Mouse (Mus musculus) MEL (cell line): ENCODE results near the gene Prf1. TPM values are rescaled to one million over a fixed set of nuclear protein-coding genes. Genes with fewer than 3 reads are reported as not detected.

ENCODE experiments used
- DNase-seq: peaks from one replicate; pipeline ENCODE4 v3.0.0; 2011; ENCODE audit warnings: low read depth, low spot score
- H3K27ac ChIP-seq: 2 replicates; pipeline ENCODE4 v1.5.1; 2012; ENCODE audit warnings: low read depth, mild to moderate bottlenecking, control low read depth, low read length, moderate library complexity; ENCODE audit not compliant: control insufficient read depth
- H3K27me3 ChIP-seq, 2 experiments: fragments of 150-350 bp in 1 of 2; sonication (generic) in 1 of 2; 2 replicates each; pipeline ENCODE4 v1.6.1; 2012; ENCODE audit warnings: low read length in 2 of 2, mild to moderate bottlenecking in 2 of 2, improper control_type of control experiment in 1 of 2, moderate library complexity in 1 of 2; ENCODE audit not compliant: insufficient read depth in 2 of 2, control insufficient read depth in 1 of 2
- H3K36me3 ChIP-seq, 2 experiments: 2 replicates each; pipeline ENCODE4 v1.6.1; 2012 to 2014; ENCODE audit warnings: low read length in 2 of 2, improper control_type of control experiment in 1 of 2, inconsistent platforms in 1 of 2, mild to moderate bottlenecking in 1 of 2; ENCODE audit not compliant: insufficient read depth in 2 of 2, control insufficient read depth in 1 of 2
- H3K4me1 ChIP-seq, 2 experiments: fragments of 150-350 bp in 1 of 2; sonication (generic) in 1 of 2; 2 replicates each; pipeline ENCODE4 v1.6.1; 2012; ENCODE audit warnings: low read length in 2 of 2, improper control_type of control experiment in 1 of 2, mild to moderate bottlenecking in 1 of 2; ENCODE audit not compliant: insufficient read depth in 2 of 2, control insufficient read depth in 1 of 2
- H3K4me3 ChIP-seq, 2 experiments: fragments of 150-350 bp in 1 of 2; sonication (generic) in 1 of 2; 2 replicates each; pipeline ENCODE4 v1.5.1; 2012; ENCODE audit warnings: low read depth in 2 of 2, low read length in 2 of 2, mild to moderate bottlenecking in 2 of 2, moderate library complexity in 2 of 2, control low read depth in 1 of 2, improper control_type of control experiment in 1 of 2; ENCODE audit not compliant: control insufficient read depth in 1 of 2, insufficient read depth in 1 of 2
- H3K79me2 ChIP-seq: 2 replicates; pipeline ENCODE4 v1.6.1; 2012; ENCODE audit warnings: mild to moderate bottlenecking, low read length, moderate library complexity; ENCODE audit not compliant: control insufficient read depth, poor library complexity, insufficient read depth
- H3K9ac ChIP-seq: 2 replicates; pipeline ENCODE4 v1.6.1; 2012; ENCODE audit warnings: low read depth, mild to moderate bottlenecking, control low read depth, low read length, moderate library complexity; ENCODE audit not compliant: control insufficient read depth, poor library complexity, severe bottlenecking
- H3K9me3 ChIP-seq: fragments of 150-350 bp; sonication (generic); replicated peaks from 2 replicates; pipeline ENCODE4 v1.6.1; 2012; ENCODE audit warnings: mild to moderate bottlenecking, low read length, improper control_type of control experiment, moderate library complexity; ENCODE audit not compliant: insufficient read depth
- BHLHE40 ChIP-seq: IDR thresholded peaks from 2 replicates; pipeline ENCODE4 v1.6.1; 2012; ENCODE audit warnings: low read depth, mild to moderate bottlenecking, inconsistent platforms, low read length, improper control_type of control experiment, borderline replicate concordance
- CTCF ChIP-seq, 3 experiments: IDR thresholded peaks in 2 of 3; conservative IDR thresholded peaks in 1 of 3; 2 replicates each; pipeline ENCODE4 v1.5.1; 2011 to 2012; ENCODE audit warnings: low read length in 3 of 3, low read depth in 2 of 3, mild to moderate bottlenecking in 2 of 3, improper control_type of control experiment in 1 of 3, inconsistent platforms in 1 of 3, mixed read lengths in 1 of 3, moderate library complexity in 1 of 3; ENCODE audit not compliant: control insufficient read depth in 1 of 3, insufficient read depth in 1 of 3, poor library complexity in 1 of 3, severe bottlenecking in 1 of 3
- E2F4 ChIP-seq: IDR thresholded peaks from 2 replicates; pipeline ENCODE4 v1.6.1; 2011; ENCODE audit warnings: low read depth, low read length, improper control_type of control experiment, borderline replicate concordance
- ELF1 ChIP-seq: IDR thresholded peaks from 2 replicates; pipeline ENCODE4 v1.6.1; 2014; ENCODE audit warnings: low read depth, mild to moderate bottlenecking, inconsistent platforms, low read length, improper control_type of control experiment, moderate library complexity
- GABPA ChIP-seq: IDR thresholded peaks from 2 replicates; pipeline ENCODE4 v1.6.1; 2012; ENCODE audit warnings: low read depth, mild to moderate bottlenecking, inconsistent platforms, low read length, improper control_type of control experiment, moderate library complexity
- JUND ChIP-seq: IDR thresholded peaks from 2 replicates; pipeline ENCODE4 v1.6.1; 2011; ENCODE audit warnings: low read depth, mild to moderate bottlenecking, improper control_type of control experiment, low read length
- KAT2A ChIP-seq: conservative IDR thresholded peaks from 2 replicates; pipeline ENCODE4 v1.6.1; 2012; ENCODE audit warnings: low read depth, low read length, improper control_type of control experiment, inconsistent platforms
- MAFK ChIP-seq: IDR thresholded peaks from 2 replicates; pipeline ENCODE4 v1.6.1; 2011; ENCODE audit warnings: low read depth, mild to moderate bottlenecking, low read length, improper control_type of control experiment, borderline replicate concordance
- MAX ChIP-seq: IDR thresholded peaks from 2 replicates; pipeline ENCODE4 v1.6.1; 2011; ENCODE audit warnings: low read length, improper control_type of control experiment
- MAZ ChIP-seq: IDR thresholded peaks from 2 replicates; pipeline ENCODE4 v1.6.1; 2012; ENCODE audit warnings: low read depth, mild to moderate bottlenecking, inconsistent platforms, low read length, improper control_type of control experiment
- MEF2A ChIP-seq: IDR thresholded peaks from 2 replicates; pipeline ENCODE4 v1.6.1; 2014; ENCODE audit warnings: low read depth, mild to moderate bottlenecking, inconsistent platforms, low read length, improper control_type of control experiment; ENCODE audit not compliant: poor library complexity, insufficient replicate concordance, severe bottlenecking; ENCODE audit errors: extremely low read depth
- NRF1 ChIP-seq: IDR thresholded peaks from 2 replicates; pipeline ENCODE4 v1.6.1; 2014; ENCODE audit warnings: low read depth, mild to moderate bottlenecking, inconsistent platforms, low read length, improper control_type of control experiment, moderate library complexity; ENCODE audit not compliant: poor library complexity, insufficient read depth, severe bottlenecking
- POLR2AphosphoS5 ChIP-seq: IDR thresholded peaks from 2 replicates; pipeline ENCODE4 v1.6.1; 2012; ENCODE audit warnings: low read depth, borderline replicate concordance, mild to moderate bottlenecking, inconsistent platforms, low read length, moderate library complexity, mixed read lengths
- RAD21 ChIP-seq: IDR thresholded peaks from 2 replicates; pipeline ENCODE4 v1.6.1; 2011; ENCODE audit warnings: mild to moderate bottlenecking, low read depth, low read length, improper control_type of control experiment
- SIN3A ChIP-seq: IDR thresholded peaks from 2 replicates; pipeline ENCODE4 v1.6.1; 2012; ENCODE audit warnings: low read length, improper control_type of control experiment, inconsistent platforms
- TAL1 ChIP-seq: IDR thresholded peaks from 2 replicates; pipeline ENCODE4 v1.6.1; 2012; ENCODE audit warnings: mild to moderate bottlenecking, inconsistent platforms, low read length, moderate library complexity, mixed read lengths
- TCF12 ChIP-seq: IDR thresholded peaks from 2 replicates; pipeline ENCODE4 v1.6.1; 2014; ENCODE audit warnings: low read depth, mild to moderate bottlenecking, inconsistent platforms, low read length, improper control_type of control experiment, moderate library complexity
- polyA plus RNA-seq, 2 experiments: library from polyadenylated mRNA; stranded (reverse) in 1 of 2; unstranded in 1 of 2; fragments of >175 nt in 1 of 2; fragments of >200 nt in 1 of 2; gene quantifications; 2 replicates each; pipeline versions ENCODE4 v1.2.1 to v1.2.4; 2012; ENCODE audit warnings: low replicate concordance in 2 of 2, low read depth in 1 of 2; ENCODE audit not compliant: insufficient read length in 2 of 2, insufficient read depth in 1 of 2, missing spikeins in 1 of 2
- total RNA-seq: library from RNA; depleted of rRNA; stranded (reverse); fragments of 300-350 nt; gene quantifications from 2 replicates; pipeline ENCODE4 v1.2.3, GENCODE M21; 2012

Gene Prf1
- total and polyA plus RNA-seq, 3 experiments: 0.04 TPM; not detected in 2

DNA sequence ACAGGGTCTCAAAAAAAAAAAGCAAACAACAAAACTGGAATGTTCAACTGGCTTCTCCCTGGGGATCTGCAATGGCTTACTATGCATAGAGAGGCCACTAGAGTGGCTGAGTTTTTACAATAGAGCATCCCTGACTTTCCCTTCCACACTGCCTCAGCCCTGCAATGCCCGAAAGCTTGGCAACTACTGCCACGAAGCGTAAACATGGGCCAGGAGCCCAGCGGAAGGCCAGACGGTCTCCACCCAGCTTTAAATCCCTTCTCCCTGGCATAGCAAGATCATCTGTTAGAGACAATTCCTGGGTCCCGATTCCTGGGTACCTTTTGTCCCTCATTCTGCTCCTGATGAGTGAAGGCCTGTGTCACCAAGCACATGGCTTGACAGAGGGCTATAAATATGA is 6.4 kb downstream of the Prf1 start:
- Histone ChIP-seq H3K79me2 (no peaks in the 10 kb centered on the region), H3K4me3 (no peak overlapping the region), H3K36me3 (no peaks in the 10 kb centered on the region), H3K4me1 (no peaks in the 10 kb centered on the region), H3K27me3 (no peaks in the 10 kb centered on the region), H3K9me3 (no peaks in the 10 kb centered on the region), H3K9ac (no peak overlapping the region), H3K27ac (no peak overlapping the region)
- TF ChIP-seq SIN3A: no peak
- no peak for TF ChIP-seq KAT2A
- no peak for DNase-seq

DNA sequence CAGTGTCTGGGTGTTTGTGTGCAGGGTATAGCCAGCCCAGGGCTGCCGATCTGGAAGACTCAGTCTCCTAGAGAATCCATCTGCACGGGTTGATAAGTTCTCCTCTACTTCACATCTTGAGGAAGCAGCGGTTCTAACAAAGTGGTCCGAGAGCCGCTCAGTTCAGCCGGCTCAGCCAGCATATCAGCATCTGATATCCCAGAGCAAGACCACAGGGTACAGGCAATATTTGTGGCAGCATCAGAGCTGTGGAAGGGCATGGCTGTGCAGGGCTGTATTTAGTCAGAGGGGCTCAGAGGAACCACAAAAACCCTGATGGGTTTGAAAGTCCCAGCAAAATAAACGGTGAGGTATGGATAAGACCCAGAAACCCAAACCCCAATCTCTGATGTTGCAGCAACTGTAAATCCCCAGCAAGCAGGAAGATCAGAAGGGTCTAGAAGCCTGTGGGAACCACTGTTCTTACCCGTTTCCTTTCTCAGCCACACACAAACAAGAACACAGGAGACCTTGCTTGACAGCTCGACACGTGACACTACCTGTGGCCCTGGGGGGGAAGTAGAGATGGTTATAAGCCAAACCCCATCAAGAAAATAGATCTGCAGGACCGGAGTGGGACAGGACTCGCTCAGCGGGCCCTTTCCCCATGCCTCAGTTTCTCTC is 8.4 kb downstream of the Prf1 start:
- no peaks in the 10 kb centered on the region for H3K79me2 ChIP-seq
- no peak overlapping the region for H3K9ac ChIP-seq
- H3K4me3 ChIP-seq: no peak overlapping the region
- H3K27ac ChIP-seq: no peak overlapping the region
- H3K36me3 ChIP-seq: no peaks in the 10 kb centered on the region
- peak; percentile 9 for DNase-seq
- no peaks in the 10 kb centered on the region for H3K9me3 ChIP-seq
- TF ChIP-seq MAX (no peak), TAL1 (peak; percentile 8; the same call in 1 of the 2 replicates)
- H3K4me1 ChIP-seq: no peaks in the 10 kb centered on the region
- H3K27me3 ChIP-seq: no peaks in the 10 kb centered on the region

DNA sequence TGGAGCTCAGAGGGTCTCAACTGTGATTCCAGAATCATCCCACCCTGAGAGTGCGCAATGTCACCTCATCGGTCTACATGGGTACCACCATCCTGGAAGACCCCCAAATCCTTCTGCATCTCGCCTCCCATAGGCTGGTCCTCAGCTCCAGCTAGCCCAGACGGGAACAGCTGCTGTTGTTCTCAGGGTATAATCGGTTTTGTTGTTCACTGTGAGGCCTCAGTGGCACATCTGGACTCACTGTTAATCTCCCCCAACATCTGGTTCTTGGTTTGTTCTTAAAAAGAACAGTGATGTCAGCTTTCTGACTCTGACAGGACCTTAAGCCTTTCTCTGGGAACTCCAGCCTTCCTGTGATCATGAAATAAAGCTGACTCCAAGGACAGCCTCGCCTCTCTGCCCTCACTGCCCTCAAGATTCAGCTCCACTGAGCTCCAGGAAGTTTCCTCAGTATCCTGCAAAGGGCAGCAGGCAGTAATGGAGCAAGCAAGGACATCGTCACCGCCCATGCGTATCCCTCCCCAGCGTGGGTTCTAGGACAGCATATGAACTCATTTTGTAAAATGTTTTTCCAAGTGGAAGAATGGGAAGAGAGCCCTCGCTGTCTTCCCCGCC is 11.2 kb downstream of the Prf1 start:
- Histone ChIP-seq H3K79me2 (no peaks in the 10 kb centered on the region), H3K9ac (no peak overlapping the region)
- TF ChIP-seq ELF1 (no peak), CTCF (IDR thresholded peaks at IDR 0.05 in 2 of 3, conservative IDR thresholded peaks at IDR 0.05 in 1 of 3; ENCODE audit: control insufficient read depth in 1 of 3, insufficient read depth in 1 of 3, low read depth in 2 of 3, low read length in 3 of 3, poor library complexity in 1 of 3, severe bottlenecking in 1 of 3) (no peak), RAD21 (no peak), MAX (no peak), NRF1 (no peak), BHLHE40 (no peak), POLR2AphosphoS5 (no peak), JUND (no peak), MEF2A (no peak), SIN3A (no peak), MAFK (no peak), E2F4 (no peak), GABPA (no peak), MAZ (no peak), TCF12 (no peak)
- TF ChIP-seq, all 39 proteins: peak for 0
- no peak overlapping the region for H3K4me3 ChIP-seq
- H3K9me3 ChIP-seq: no peaks in the 10 kb centered on the region
- H3K4me1 ChIP-seq: no peaks in the 10 kb centered on the region
- H3K36me3 ChIP-seq: no peaks in the 10 kb centered on the region
- DNase-seq: no peak
- no peak overlapping the region for H3K27ac ChIP-seq
- no peaks in the 10 kb centered on the region for H3K27me3 ChIP-seq
